Mouse (Mus musculus) heart, embryonic 12.5 days (tissue): ENCODE results near the gene Ercc2. TPM values are rescaled to one million over a fixed set of nuclear protein-coding genes. Genes with fewer than 3 reads are reported as not detected.

Source experiments
- ATAC-seq: fragments of 200-750 bp; cut with Nextera tagmentation; 2 replicates; pipeline ENCODE4 v1.8.0; 2017; ENCODE audit warnings: moderate TSS enrichment, moderate library complexity; ENCODE audit not compliant: insufficient number of reproducible peaks, low FRiP score
- H3K27ac ChIP-seq: fragments of 300-500 bp; sonication (generic); 2 replicates; pipeline ENCODE4 v1.5.1; 2016; ENCODE audit warnings: mild to moderate bottlenecking, moderate library complexity; ENCODE audit not compliant: poor library complexity, severe bottlenecking
- H3K27me3 ChIP-seq: fragments of 300-500 bp; sonication (generic); replicated peaks from 2 replicates; pipeline ENCODE4 v1.6.1; 2016; ENCODE audit warnings: mild to moderate bottlenecking, moderate library complexity
- H3K36me3 ChIP-seq: fragments of 300-500 bp; sonication (generic); 2 replicates; pipeline ENCODE4 v1.6.1; 2016; ENCODE audit warnings: mild to moderate bottlenecking, moderate library complexity
- H3K4me1 ChIP-seq: fragments of 300-500 bp; sonication (generic); replicated peaks from 2 replicates; pipeline ENCODE4 v1.6.1; 2016; ENCODE audit warnings: mild to moderate bottlenecking
- H3K4me2 ChIP-seq: fragments of 300-500 bp; sonication (generic); 2 replicates; pipeline ENCODE4 v1.6.1; 2016; ENCODE audit warnings: mild to moderate bottlenecking, moderate library complexity
- H3K4me3 ChIP-seq: fragments of 300-500 bp; sonication (generic); 2 replicates; pipeline ENCODE4 v1.5.1; 2016; ENCODE audit warnings: mild to moderate bottlenecking
- H3K9ac ChIP-seq: fragments of 300-500 bp; sonication (generic); 2 replicates; pipeline ENCODE4 v1.6.1; 2016; ENCODE audit warnings: mild to moderate bottlenecking, moderate library complexity
- H3K9me3 ChIP-seq: fragments of 300-500 bp; sonication (generic); replicated peaks from 2 replicates; pipeline ENCODE4 v1.6.1; 2016; ENCODE audit warnings: mild to moderate bottlenecking, moderate library complexity
- WGBS: fragments of 180-500 bp; shearing (Covaris S2); methylation state at CpG from one replicate; pipeline ENCODE4 v1.1.7; 2016; 5-methylcytosine and 5-hydroxymethylcytosine counted together
- polyA plus RNA-seq: library from polyadenylated mRNA; unstranded; fragments of >200 nt; fragmentation: Nextera tagmentation; extraction: Ambion mirVana; gene quantifications from 2 replicates; pipeline ENCODE4 v1.2.1, GENCODE M21; 2016

Gene Ercc2
- polyA plus RNA-seq, 1 experiment from 2014 or later, result 17.5 TPM

- H3K36me3 ChIP-seq, result peaks cover 57% of the 10 kb centered on the region
- 56% methylated on average over 8 of the region's 8 CpGs for WGBS
These were observed 3.8 kb upstream of the Ercc2 start for GRCm38 (mm10) chr7:19378049-19378448.

GRCm38 (mm10) chr7:19382166-19382541 lies 344 bp downstream of the Ercc2 start:
- peak overlapping the region; percentile 44; the same call in 1 of the 2 replicates for H3K27ac ChIP-seq
- peak overlapping the region; percentile 91 for H3K9ac ChIP-seq
- 0% methylated on average over 36 of the region's 37 CpGs for WGBS
- ATAC-seq, result peak; percentile 68
- H3K4me3 ChIP-seq, result peak overlapping the region; percentile 98
- H3K36me3 ChIP-seq, result peaks cover 53% of the 10 kb centered on the region
- H3K9me3 ChIP-seq, result no peaks in the 10 kb centered on the region
- no peaks in the 10 kb centered on the region for H3K27me3 ChIP-seq
- peak overlapping the region; percentile 97 for H3K4me2 ChIP-seq
- H3K4me1 ChIP-seq, result peaks cover 21% of the 10 kb centered on the region

More at GRCm38 (mm10) chr7:19378049-19378448, 3.8 kb upstream of the Ercc2 start:
- 0 out of 2 replicates have a peak overlapping the region, but pooled peaks have one; percentile 4 for H3K9ac ChIP-seq
- peaks cover 12% of the 10 kb centered on the region for H3K4me1 ChIP-seq
- no peak overlapping the region for H3K4me3 ChIP-seq
- H3K27me3 ChIP-seq, result no peaks in the 10 kb centered on the region
- no peak for ATAC-seq
- H3K4me2 ChIP-seq, result no peak overlapping the region
- no peaks in the 10 kb centered on the region for H3K9me3 ChIP-seq
- 0 out of 2 replicates have a peak overlapping the region, but pooled peaks have one; percentile 5 for H3K27ac ChIP-seq

DNA sequence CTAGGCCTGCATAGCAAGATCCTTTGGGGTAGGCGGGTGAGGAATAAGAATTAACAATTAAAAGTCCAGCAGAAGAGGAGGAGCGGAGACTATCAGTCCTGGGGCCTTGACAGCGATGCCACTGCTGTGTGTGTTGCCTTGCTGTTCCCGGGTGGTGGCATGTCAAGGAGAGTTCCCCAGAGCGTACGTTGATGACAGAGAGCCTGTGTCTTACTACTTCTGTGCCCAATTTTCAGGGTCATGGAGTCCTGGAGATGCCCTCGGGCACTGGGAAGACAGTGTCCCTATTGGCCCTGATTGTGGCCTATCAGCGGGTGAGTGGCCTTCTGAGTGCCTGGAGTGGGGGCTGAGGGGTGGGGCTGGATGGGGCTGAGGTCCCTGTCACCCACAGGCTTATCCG lies 1.9 kb downstream of the Ercc2 start:
- H3K9me3 ChIP-seq, result no peaks in the 10 kb centered on the region
- 87% methylated on average over 9 of the region's 9 CpGs for WGBS
- peaks cover 17% of the 10 kb centered on the region for H3K4me1 ChIP-seq
- no peak overlapping the region for H3K9ac ChIP-seq
- H3K4me2 ChIP-seq, result no peak overlapping the region
- no peaks in the 10 kb centered on the region for H3K27me3 ChIP-seq
- H3K27ac ChIP-seq, result no peak overlapping the region
- H3K4me3 ChIP-seq, result no peak overlapping the region
- peaks cover 56% of the 10 kb centered on the region for H3K36me3 ChIP-seq
- ATAC-seq, result no peak

GRCm38 (mm10) chr7:19388699-19389413 lies 7.0 kb downstream of the Ercc2 start:
- no peaks in the 10 kb centered on the region for H3K27me3 ChIP-seq
- no peak overlapping the region for H3K9ac ChIP-seq
- H3K4me1 ChIP-seq, result peaks cover under 1% of the 10 kb centered on the region; the same call in 1 of the 2 replicates
- peaks cover 97% of the 10 kb centered on the region for H3K36me3 ChIP-seq
- WGBS, result 76% methylated on average over 10 of the region's 10 CpGs
- no peak overlapping the region for H3K4me2 ChIP-seq
- ATAC-seq, result no peak
- no peaks in the 10 kb centered on the region for H3K9me3 ChIP-seq
- no peak overlapping the region for H3K4me3 ChIP-seq
- H3K27ac ChIP-seq, result no peak overlapping the region

GRCm38 (mm10) chr7:19394484-19394883 lies 12.7 kb downstream of the Ercc2 start:
- Histone ChIP-seq H3K27me3 (peaks cover 11% of the 10 kb centered on the region), H3K4me2 (no peak overlapping the region), H3K9me3 (no peaks in the 10 kb centered on the region), H3K4me1 (peaks cover 6% of the 10 kb centered on the region), H3K36me3 (peaks cover 65% of the 10 kb centered on the region), H3K4me3 (no peak overlapping the region), H3K27ac (no peak overlapping the region), H3K9ac (no peak overlapping the region)
- no peak for ATAC-seq
- WGBS, result 85% methylated on average over 8 of the region's 8 CpGs

DNA sequence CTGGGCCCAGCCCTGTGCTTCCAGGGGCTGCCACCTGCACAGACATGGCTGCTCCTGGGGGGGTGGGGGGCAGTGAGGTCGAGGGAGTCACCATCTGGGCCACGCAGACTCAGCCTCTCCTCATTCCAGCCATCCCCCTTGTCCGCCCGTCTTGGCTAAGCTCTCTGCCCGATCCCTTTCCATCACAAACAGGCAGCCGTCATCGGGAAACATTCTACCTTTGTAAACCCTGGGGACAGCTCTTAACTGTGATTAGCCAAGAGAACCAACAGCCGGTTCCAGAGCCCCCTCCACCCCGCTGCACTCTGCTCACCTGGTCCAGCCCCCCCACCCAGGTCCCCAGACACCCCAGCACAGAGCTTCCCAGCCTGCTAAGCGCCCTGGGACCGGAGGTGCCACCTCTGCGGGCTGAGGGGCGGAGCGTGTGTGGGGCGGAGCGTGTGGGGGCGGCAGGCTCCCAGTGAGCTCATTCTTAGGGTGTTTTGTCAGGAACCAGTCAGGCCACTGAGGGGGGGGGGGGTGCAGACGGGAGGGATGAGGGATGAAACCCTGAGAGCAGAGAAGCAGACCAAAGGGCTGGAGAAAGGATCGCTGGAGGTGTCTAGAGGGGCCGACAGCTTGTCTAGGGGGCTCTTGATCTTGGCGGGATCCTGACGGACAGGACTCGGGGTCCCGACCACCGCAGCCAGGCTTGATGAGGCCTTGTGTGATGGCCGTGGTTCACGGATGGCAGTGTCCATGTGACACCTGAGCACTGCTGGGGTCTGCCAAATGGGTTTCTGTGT lies 17.9 kb downstream of the Ercc2 start:
- Histone ChIP-seq H3K9me3 (peaks cover 8% of the 10 kb centered on the region; the same call in 1 of the 2 replicates), H3K36me3 (peaks cover 14% of the 10 kb centered on the region), H3K27ac (no peak overlapping the region), H3K4me3 (peak overlapping the region; percentile 44), H3K4me1 (peaks cover 20% of the 10 kb centered on the region), H3K9ac (peak overlapping the region; percentile 66), H3K27me3 (peaks cover 57% of the 10 kb centered on the region), H3K4me2 (peak overlapping the region; percentile 82)
- ATAC-seq, result 0 out of 2 replicates have a peak, but pooled peaks have one; percentile 19
- WGBS, result 3% methylated on average over 27 of the region's 27 CpGs

- peaks cover 2% of the 10 kb centered on the region; the same call in 1 of the 2 replicates for H3K36me3 ChIP-seq
- no peak for ATAC-seq
- H3K27ac ChIP-seq, result no peak overlapping the region
- H3K9me3 ChIP-seq, result peaks cover 8% of the 10 kb centered on the region; the same call in 1 of the 2 replicates
- H3K4me3 ChIP-seq, result no peak overlapping the region
- no peak overlapping the region for H3K9ac ChIP-seq
- peaks cover 63% of the 10 kb centered on the region for H3K27me3 ChIP-seq
- WGBS, result 72% methylated on average over 4 of the region's 4 CpGs
- H3K4me2 ChIP-seq, result no peak overlapping the region
- peaks cover 22% of the 10 kb centered on the region for H3K4me1 ChIP-seq
These were observed 19.1 kb downstream of the Ercc2 start for GRCm38 (mm10) chr7:19400946-19401345.

GRCm38 (mm10) chr7:19402535-19403112 lies 20.8 kb downstream of the Ercc2 start:
- 79% methylated on average over 9 of the region's 9 CpGs for WGBS
- Histone ChIP-seq H3K9me3 (peaks cover 8% of the 10 kb centered on the region; the same call in 1 of the 2 replicates), H3K27me3 (peaks cover 67% of the 10 kb centered on the region), H3K4me2 (no peak overlapping the region), H3K4me3 (no peak overlapping the region), H3K27ac (no peak overlapping the region), H3K9ac (no peak overlapping the region), H3K36me3 (no peaks in the 10 kb centered on the region), H3K4me1 (peaks cover 22% of the 10 kb centered on the region)
- ATAC-seq, result no peak

DNA sequence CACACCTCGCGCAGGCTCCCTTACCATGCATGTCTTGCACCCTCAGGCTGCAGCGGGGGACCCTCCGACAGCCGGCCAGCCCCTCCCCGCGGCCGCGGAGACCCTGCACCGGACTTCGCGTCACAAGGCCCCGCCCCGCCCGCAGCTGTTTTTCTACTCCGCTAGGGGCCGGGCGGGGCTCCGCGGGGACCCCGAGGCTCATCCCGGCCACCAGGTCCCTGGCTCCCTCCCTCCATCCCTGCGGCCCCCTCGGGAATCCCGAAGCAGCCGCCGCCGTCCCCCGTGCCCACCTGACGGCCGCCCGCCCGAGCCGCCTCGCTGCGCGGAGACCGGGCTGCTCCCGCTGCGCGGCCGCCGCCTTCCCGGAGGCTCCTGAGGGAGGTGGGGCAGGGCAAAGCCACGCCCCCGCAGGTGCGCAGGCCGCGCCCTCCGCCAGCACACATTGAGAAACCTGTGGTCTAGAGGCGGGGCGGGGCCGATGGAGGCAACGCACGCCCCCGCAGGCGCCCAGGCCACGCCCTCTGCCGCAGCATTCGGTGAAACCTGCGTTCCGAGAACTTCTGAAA lies 22.0 kb downstream of the Ercc2 start, which contains the start of gene Klc3:
Gene Klc3, minus strand, starts transcription at position 374 of the 566 bp plus-strand sequence.
- ATAC-seq, result peak; percentile 82
- peaks cover 8% of the 10 kb centered on the region; the same call in 1 of the 2 replicates for H3K9me3 ChIP-seq
- no peak within 1 kb of the TSS for H3K27ac ChIP-seq
- H3K9ac ChIP-seq, result peak within 1 kb of the TSS; percentile 72
- H3K4me3 ChIP-seq, result peak within 1 kb of the TSS; percentile 64
- H3K36me3 ChIP-seq, result no peaks in the 10 kb centered on the region
- under 1% methylated on average over 62 of the region's 62 CpGs for WGBS
- peak within 1 kb of the TSS; percentile 97 for H3K4me2 ChIP-seq
- H3K27me3 ChIP-seq, result peaks cover 62% of the 10 kb centered on the region
- peaks cover 22% of the 10 kb centered on the region for H3K4me1 ChIP-seq

DNA sequence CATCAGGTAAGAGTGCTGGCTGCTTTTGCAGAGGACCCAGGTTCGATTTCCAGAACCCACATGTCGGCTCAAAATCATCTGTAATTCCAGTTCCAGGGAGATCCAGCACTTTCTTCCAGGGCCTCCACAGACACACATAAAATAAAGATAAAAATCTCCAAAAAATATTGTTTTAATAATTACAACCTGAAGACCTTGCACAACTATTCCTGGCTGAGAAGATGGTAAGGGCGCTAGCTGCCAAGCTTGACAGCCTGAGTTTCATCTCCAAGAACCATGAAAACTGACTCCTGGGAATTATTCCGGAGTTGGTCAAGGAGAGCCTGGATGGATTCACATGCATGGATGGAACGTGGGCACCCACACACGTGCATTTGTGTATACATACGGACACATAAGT lies 22.7 kb downstream of the Ercc2 start, which contains the start of gene Ckm:
Gene Ckm, plus strand, starts transcription at position 301 of the 400 bp plus-strand sequence.
- Histone ChIP-seq H3K36me3 (no peaks in the 10 kb centered on the region), H3K27me3 (peaks cover 56% of the 10 kb centered on the region), H3K4me2 (peak within 1 kb of the TSS; percentile 97), H3K9me3 (peaks cover 8% of the 10 kb centered on the region; the same call in 1 of the 2 replicates), H3K4me1 (peaks cover 20% of the 10 kb centered on the region), H3K4me3 (peak within 1 kb of the TSS; percentile 64), H3K9ac (peak within 1 kb of the TSS; percentile 72), H3K27ac (no peak within 1 kb of the TSS)
- no peak for ATAC-seq
- 52% methylated on average over 7 of the region's 7 CpGs for WGBS
